Mouse (Mus musculus): ENCODE results near the gene Actl7b.

The Actl7b gene

GRCm38 (mm10) chr4:56713155-56713554 lies 28.1 kb downstream of the Actl7b start:
- no peak for DNase-seq (ENCODE audit: low spot score)

GRCm38 (mm10) chr4:56702234-56702633 lies 39.0 kb downstream of the Actl7b start:
- DNase-seq (ENCODE audit: low spot score), result no peak

GRCm38 (mm10) chr4:56698671-56699070 lies 42.6 kb downstream of the Actl7b start:
- no peak for DNase-seq (ENCODE audit: low spot score)

- no peak for DNase-seq (ENCODE audit: low spot score)
These were observed 44.8 kb downstream of the Actl7b start for GRCm38 (mm10) chr4:56696401-56696800.
